Mouse (Mus musculus): ENCODE data around the gene Gabra3.

DNA sequence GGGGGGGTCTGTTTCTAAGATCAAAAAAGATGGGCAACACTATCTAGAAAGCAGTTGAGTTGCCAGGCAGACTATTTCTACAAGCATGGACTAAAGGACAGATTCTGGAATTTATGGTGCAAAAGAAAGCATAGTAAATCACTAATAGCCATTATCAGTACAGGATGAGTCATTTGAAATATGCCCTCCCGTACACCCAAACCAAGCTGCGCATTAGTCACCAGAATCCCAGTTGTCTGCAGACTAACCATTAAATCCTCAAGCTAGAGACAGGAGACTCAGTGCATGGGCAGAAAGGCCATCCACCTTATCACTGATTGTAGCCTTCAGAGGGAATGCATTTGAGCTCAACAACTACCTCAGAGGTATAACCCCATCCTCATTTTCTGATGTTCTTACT lies 166.8 kb downstream of the Gabra3 start:
- TF ChIP-seq CTCF (conservative IDR thresholded peaks at IDR 0.05; ENCODE audit: insufficient read depth, insufficient read length, low read depth, low read length): no peak
- TF ChIP-seq POLR2A (IDR thresholded peaks at IDR 0.05; ENCODE audit: low read depth, low read length): no peak
